Mouse (Mus musculus): ENCODE results near the gene Spc25.

Gene Spc25

DNA sequence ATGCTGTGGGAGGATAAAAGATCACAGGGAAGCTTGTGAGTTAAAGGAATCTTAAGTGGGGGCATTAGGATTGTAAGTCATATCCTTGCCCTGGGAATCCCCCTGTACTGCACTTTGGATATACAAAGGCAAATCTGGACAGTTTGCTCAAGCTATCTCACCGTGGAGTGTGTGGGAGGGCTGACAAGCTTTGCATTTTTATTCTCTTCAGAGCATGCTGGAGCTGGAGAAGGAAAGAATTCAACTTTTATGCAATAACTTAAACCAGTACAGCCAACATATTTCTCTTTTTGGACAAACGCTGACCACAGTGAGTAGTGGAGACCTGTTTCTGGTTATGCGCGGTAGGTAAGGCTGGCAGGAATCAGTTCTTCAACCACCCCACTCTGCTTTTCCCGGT lies 30.7 kb downstream of the Spc25 start:
- no peak for DNase-seq

DNA sequence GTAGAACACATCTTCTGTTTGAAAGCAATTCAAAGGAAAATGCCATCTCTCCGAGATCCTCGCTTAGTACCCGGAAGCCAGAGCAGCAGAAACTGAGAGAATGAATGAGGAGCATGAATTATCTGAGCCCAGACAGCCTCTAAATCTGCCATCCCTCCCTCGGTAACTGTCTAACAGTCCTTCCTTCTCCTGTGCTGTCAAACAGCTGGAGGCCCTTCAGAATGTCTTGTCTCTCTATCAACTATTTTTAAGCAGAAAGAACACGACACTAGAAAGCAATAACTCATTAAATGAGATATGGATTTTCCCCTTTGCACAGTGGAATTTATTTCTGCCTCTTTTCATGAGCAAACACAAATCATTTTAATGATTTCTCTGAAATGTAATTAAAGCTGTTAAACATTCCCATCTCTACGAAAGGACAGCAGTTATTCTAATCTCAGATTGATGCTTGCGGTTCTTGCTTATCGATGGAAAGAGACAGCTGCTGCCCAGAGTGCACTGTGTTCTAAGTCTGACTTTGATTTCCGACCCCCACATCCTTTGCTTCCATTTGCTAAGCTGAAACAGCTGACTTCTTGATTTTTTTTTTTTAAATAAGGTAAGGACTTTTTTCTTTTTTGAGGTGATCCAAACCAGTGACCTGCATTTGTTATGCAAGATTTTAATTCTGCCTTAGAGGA lies 35.5 kb downstream of the Spc25 start:
- no peak for DNase-seq

DNA sequence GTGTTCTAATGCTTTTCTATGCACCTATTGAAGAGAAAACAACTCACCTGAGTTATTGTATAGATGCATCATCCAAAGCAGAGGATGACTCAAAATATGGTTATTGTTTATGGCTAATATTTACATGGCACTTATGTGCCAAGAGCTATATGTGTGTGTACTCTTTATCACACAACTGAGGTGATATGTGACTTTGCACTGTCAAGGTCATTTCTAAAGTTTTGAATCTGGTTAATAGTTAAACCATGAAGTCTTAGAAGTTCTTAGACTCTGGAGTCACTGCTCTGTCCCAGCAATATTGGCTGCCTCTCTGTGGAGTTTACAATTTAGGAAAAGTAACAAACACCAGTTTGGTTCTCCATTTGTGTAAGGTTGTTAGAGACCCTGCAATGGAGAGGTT lies 47.1 kb downstream of the Spc25 start:
- no peak for DNase-seq

DNA sequence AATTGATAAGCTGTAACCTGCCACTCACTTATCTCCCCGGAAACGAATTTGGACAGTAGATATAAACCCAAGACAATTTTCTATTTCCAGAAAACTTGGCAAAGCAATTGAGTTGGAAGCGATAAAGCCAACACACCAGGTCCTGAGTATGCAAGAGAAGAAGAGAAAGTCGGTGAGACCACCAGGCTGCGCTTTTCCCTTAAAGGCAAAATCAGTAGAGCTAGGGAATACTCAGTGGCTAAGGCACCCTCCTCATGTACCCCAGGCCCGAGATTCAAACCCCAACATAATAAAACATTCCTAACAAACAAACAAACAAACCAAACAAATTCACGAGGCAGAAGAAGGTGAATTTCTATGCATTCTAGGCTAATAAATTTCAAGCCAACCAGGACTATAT lies 49.7 kb downstream of the Spc25 start:
- no peak for DNase-seq

DNA sequence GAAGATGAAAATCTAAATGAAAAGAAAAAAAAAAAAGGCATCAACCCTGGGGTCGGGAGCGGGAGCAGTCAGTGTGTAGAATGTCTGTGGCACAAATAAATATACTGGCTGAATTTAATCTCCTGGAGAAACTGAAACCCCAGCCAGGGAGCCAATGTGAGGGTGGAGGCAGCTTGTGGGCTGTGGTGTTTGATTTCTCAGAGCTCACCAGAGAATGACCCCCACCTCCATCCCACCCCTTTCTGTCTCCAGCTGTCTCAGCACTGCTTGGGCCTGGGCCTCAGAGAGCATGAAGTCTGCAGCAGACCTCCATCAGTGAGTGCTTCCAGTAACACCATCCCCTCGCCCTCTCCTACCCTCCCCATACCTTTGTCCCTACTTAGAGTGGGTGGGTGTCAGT lies 50.1 kb downstream of the Spc25 start:
- no peak for DNase-seq

DNA sequence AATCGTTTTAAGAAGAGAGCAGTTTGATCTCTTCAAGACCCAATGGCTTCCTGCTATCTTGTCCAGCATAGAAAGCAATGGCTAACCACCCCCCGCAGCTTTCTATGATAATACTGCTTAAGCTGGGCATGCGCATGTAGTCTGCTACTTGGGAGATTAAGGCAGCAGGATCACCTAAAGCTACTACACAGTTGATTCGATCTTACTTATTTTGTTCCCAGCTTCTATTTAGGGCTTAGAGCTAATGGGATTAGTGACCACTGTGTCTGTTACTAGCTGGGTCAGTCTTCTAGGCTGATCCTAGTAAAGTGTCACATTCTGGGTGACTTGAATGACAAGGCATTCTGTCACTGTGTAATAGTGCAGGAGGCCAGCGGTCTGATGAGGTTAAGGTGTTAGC lies 55.2 kb downstream of the Spc25 start:
- no peak for DNase-seq

DNA sequence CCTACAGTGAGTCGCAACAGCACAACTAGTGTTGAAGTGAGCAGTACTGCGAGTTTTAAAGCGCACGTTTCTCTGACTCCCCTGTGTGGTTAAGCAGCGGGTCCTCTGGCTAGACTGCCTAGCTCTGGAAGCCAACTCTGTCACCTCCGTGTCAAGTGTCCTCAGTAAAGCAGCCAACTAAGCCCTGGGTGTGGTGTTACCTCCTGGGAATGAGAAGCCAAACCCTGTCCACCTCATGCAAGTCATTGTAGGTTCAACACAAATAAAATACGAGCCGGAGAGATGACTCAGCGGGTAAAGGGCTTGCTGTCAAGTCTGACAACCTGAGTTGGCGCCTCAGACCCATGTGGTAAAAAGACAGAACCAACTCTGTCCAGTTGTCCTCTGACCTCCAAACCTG lies 56.8 kb downstream of the Spc25 start:
- DNase-seq, result no peak

DNA sequence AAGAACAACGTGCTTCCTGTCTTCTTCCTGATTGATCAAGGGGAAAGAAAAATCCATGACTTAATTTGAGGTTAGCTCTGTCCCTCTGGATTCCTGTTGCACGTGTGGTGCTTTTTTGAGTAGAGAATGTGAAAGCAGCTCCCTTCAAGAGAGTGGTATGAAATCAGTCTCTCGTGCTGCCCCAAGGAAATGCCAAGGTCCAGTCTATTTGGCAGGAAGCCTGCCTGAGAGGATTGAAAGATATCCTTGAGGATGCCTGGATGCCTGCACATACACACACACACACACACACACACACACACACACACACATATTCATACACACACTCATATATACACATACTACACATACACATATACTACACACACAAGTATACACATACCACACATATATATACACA lies 57.3 kb downstream of the Spc25 start:
- no peak for DNase-seq

Measured in thymus, adult 18-20 months (tissue).